Mouse (Mus musculus): ENCODE results near the gene Zzz3.

DNA sequence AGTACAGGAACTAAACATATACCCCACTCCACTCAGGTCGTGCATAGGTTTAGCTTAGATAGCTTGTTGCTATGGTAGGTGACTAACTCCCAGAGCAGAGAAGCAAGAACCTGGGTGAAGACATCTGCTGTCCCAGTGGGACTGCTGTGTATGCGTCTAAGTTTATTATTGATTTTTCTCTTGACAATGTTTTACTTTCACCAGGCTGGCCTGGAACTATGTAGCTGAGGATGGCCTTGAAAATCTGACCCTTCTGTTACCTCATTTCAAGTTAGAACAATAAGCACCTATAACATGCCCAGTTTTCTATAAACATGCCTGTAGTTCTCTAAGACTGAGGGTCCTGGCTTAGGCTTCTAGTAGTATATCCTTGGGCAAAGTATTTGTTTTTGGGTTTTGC is 31.1 kb upstream of the Zzz3 start:
- TF ChIP-seq CTCF (IDR thresholded peaks at IDR 0.05; ENCODE audit: low read depth, low read length) = no peak
- TF ChIP-seq EP300 (IDR thresholded peaks at IDR 0.05; ENCODE audit: insufficient read depth, low read depth, low read length) = no peak
- TF ChIP-seq POLR2A (IDR thresholded peaks at IDR 0.05; ENCODE audit: insufficient read depth, low read length) = no peak

All from ES-Bruce4 (cell line).